Mouse (Mus musculus) stomach, postnatal 0 days (tissue): ENCODE results near the gene Eci3.
"Not testable (repeated sequence)": the region's sequence is repeated elsewhere in the genome, so short reads cannot be mapped to it uniquely, and the experiment has no call there.

ENCODE experiments used
- CTCF ChIP-seq: IDR thresholded peaks from 2 replicates; pipeline ENCODE4 v1.5.1; 2016; ENCODE audit warnings: antibody characterized with exemption, low read depth, mild to moderate bottlenecking, moderate library complexity
- EP300 ChIP-seq: optimal IDR thresholded peaks from 2 replicates; pipeline ENCODE3; 2016; ENCODE audit warnings: antibody characterized with exemption

- not testable (repeated sequence) for TF ChIP-seq CTCF, EP300
These were observed 19.9 kb upstream of the Eci3 start for GRCm38 (mm10) chr13:34983479-34983878.
